Mouse (Mus musculus): ENCODE data around the gene Gm11077. TPM values are rescaled to one million over a fixed set of nuclear protein-coding genes. Genes with fewer than 3 reads are reported as not detected.

Gene Gm11077
- polyA plus RNA-seq, 1 experiment from 2014 or later: not detected

- H3K27ac ChIP-seq: no peak overlapping the region
- no peak overlapping the region for H3K4me2 ChIP-seq
- H3K4me1 ChIP-seq (replicated peaks): no peaks in the 10 kb centered on the region
- no peak overlapping the region for H3K4me3 ChIP-seq
- 68% methylated on average over 3 of the region's 3 CpGs for WGBS
- no peak overlapping the region for H3K9ac ChIP-seq
- no peaks in the 10 kb centered on the region for H3K36me3 ChIP-seq
- no peaks in the 10 kb centered on the region for H3K27me3 ChIP-seq
- no peak for ATAC-seq (replicated peaks; ENCODE audit: insufficient number of reproducible peaks, insufficient read depth, low FRiP score, low read depth)
- no peaks in the 10 kb centered on the region for H3K9me3 ChIP-seq (replicated peaks)
These were observed 69.8 kb downstream of the Gm11077 start for GRCm38 (mm10) chr6:140798841-140799240.

DNA sequence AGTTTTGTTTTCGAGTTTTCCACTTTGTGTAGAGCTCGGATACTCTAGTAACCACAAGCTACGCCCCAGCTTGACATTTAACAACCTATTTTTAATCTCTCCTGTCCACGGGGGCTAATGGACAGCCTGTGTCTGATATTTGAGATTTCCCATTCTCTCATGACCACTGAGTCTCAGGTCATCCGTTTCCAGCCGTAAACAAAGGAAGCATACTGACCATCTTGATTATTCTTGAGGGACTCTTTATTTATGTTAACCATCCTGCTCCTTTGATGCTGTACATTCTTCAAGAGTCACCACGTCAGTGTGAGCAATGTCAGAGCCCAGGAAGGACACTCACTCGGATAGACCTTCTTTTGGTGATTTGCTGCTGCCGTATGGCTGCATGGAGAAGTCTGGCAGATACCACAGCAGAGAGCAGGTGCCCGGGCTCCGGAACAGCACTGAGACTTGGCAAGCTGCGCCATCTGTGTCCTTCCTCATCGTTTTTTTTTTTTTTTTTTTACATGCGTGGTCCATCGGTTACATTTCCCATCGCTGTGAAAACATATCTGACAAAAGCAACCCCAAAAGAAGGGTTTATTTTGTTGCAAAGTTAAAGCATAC is 70.5 kb downstream of the Gm11077 start:
- Histone ChIP-seq H3K27ac (no peak overlapping the region), H3K9ac (no peak overlapping the region), H3K9me3 (replicated peaks) (no peaks in the 10 kb centered on the region), H3K4me3 (no peak overlapping the region), H3K27me3 (no peaks in the 10 kb centered on the region), H3K4me1 (replicated peaks) (no peaks in the 10 kb centered on the region), H3K4me2 (no peak overlapping the region), H3K36me3 (no peaks in the 10 kb centered on the region)
- WGBS: 77% methylated on average over 16 of the region's 16 CpGs
- ATAC-seq (replicated peaks; ENCODE audit: insufficient number of reproducible peaks, insufficient read depth, low FRiP score, low read depth): no peak

GRCm38 (mm10) chr6:140800587-140800986 is 71.5 kb downstream of the Gm11077 start:
- no peak for ATAC-seq (replicated peaks; ENCODE audit: insufficient number of reproducible peaks, insufficient read depth, low FRiP score, low read depth)
- Histone ChIP-seq H3K4me2 (no peak overlapping the region), H3K36me3 (no peaks in the 10 kb centered on the region), H3K27ac (no peak overlapping the region), H3K9ac (no peak overlapping the region), H3K27me3 (no peaks in the 10 kb centered on the region), H3K4me3 (no peak overlapping the region), H3K4me1 (replicated peaks) (no peaks in the 10 kb centered on the region), H3K9me3 (replicated peaks) (no peaks in the 10 kb centered on the region)
- WGBS: 79% methylated on average over 4 of the region's 4 CpGs

Other genes with a start within 250 kb of the Gm11077 start
- gene Aebp2, start 106.6 kb upstream of the Gm11077 start, polyA plus RNA-seq (2015; fragmentation: Nextera tagmentation; extraction: Ambion mirVana): 7.3 and 9.2 TPM in 2 replicates